Mouse (Mus musculus) midbrain, embryonic 11.5 days (tissue): ENCODE measurements around the gene Tuba1c. TPM values are rescaled to one million over a fixed set of nuclear protein-coding genes. Genes with fewer than 3 reads are reported as not detected.

Source experiments
- ATAC-seq: fragments of 200-750 bp; cut with Nextera tagmentation; 2 replicates; pipeline ENCODE4 v1.8.0; 2017; ENCODE audit warnings: moderate TSS enrichment, moderate library complexity; ENCODE audit not compliant: low FRiP score
- DNase-seq: peaks from one replicate; pipeline ENCODE4 v3.0.0; 2015; ENCODE audit warnings: low spot score; ENCODE audit errors: missing footprints
- H3K27ac ChIP-seq: fragments of 300-500 bp; sonication (generic); 2 replicates; pipeline ENCODE4 v1.5.1; 2014; ENCODE audit warnings: low read depth, low read length
- H3K27me3 ChIP-seq: fragments of 300-500 bp; sonication (generic); 2 replicates; pipeline ENCODE4 v1.6.1; 2014; ENCODE audit warnings: mild to moderate bottlenecking, low read length, moderate library complexity, mixed read lengths; ENCODE audit not compliant: control insufficient read depth, insufficient read depth
- H3K36me3 ChIP-seq: fragments of 300-500 bp; sonication (generic); 2 replicates; pipeline ENCODE4 v1.6.1; 2014; ENCODE audit warnings: mild to moderate bottlenecking, low read length, moderate library complexity, mixed read lengths; ENCODE audit not compliant: control insufficient read depth, insufficient read depth
- H3K4me1 ChIP-seq: fragments of 300-500 bp; sonication (generic); 2 replicates; pipeline ENCODE4 v1.6.1; 2014; ENCODE audit warnings: low read length; ENCODE audit not compliant: control insufficient read depth, insufficient read depth
- H3K4me2 ChIP-seq: fragments of 300-500 bp; sonication (generic); 2 replicates; pipeline ENCODE4 v1.6.1; 2014; ENCODE audit warnings: mild to moderate bottlenecking, moderate library complexity
- H3K4me3 ChIP-seq: fragments of 300-500 bp; sonication (generic); 2 replicates; pipeline ENCODE4 v1.5.1; 2014; ENCODE audit warnings: low read depth, low read length
- H3K9ac ChIP-seq: fragments of 300-500 bp; sonication (generic); 2 replicates; pipeline ENCODE4 v1.6.1; 2014; ENCODE audit warnings: low read length
- H3K9me3 ChIP-seq: fragments of 300-500 bp; sonication (generic); 2 replicates; pipeline ENCODE4 v1.6.1; 2016; ENCODE audit warnings: low read length; ENCODE audit not compliant: control insufficient read depth
- WGBS: fragments of 180-500 bp; shearing (Covaris S2); extraction: QIAGEN DNeasy Blood & Tissue Kit; methylation state at CpG from one replicate; pipeline ENCODE4 v1.1.7; 2014; 5-methylcytosine and 5-hydroxymethylcytosine counted together
- polyA plus RNA-seq: library from polyadenylated mRNA; unstranded; fragments of >200 nt; fragmentation: Nextera tagmentation; extraction: Ambion mirVana; gene quantifications from 2 replicates; pipeline ENCODE4 v1.2.1, GENCODE M21; 2014

Tuba1c gene
- polyA plus RNA-seq, 1 experiment from 2014 or later, result 106 TPM

GRCm38 (mm10) chr15:98993093-98993793, 36.4 kb upstream of the Tuba1c start:
- 6% methylated on average over 35 of the region's 35 CpGs for WGBS
- Histone ChIP-seq H3K9ac (peak overlapping the region; percentile 71), H3K27me3 (no peaks in the 10 kb centered on the region), H3K9me3 (no peaks in the 10 kb centered on the region), H3K36me3 (no peaks in the 10 kb centered on the region; the same call in 1 of the 2 replicates), H3K4me2 (peak overlapping the region; percentile 53), H3K27ac (peak overlapping the region; percentile 67), H3K4me3 (peak overlapping the region; percentile 33), H3K4me1 (peaks cover 52% of the 10 kb centered on the region)
- peak; percentile 100 for DNase-seq
- ATAC-seq, result peak; percentile 80

- no peaks in the 10 kb centered on the region; the same call in 1 of the 2 replicates for H3K36me3 ChIP-seq
- no peaks in the 10 kb centered on the region for H3K27me3 ChIP-seq
- no peak overlapping the region; the same call in 1 of the 2 replicates for H3K9ac ChIP-seq
- peak; percentile 98 for DNase-seq
- 3% methylated on average over 11 of the region's 11 CpGs for WGBS
- no peaks in the 10 kb centered on the region for H3K9me3 ChIP-seq
- H3K4me3 ChIP-seq, result no peak overlapping the region
- peak overlapping the region; percentile 53 for H3K4me2 ChIP-seq
- peak overlapping the region; percentile 67; the same call in 1 of the 2 replicates for H3K27ac ChIP-seq
- H3K4me1 ChIP-seq, result peaks cover 46% of the 10 kb centered on the region
- ATAC-seq, result no peak
These were observed 35.8 kb upstream of the Tuba1c start for GRCm38 (mm10) chr15:98993865-98994264.

GRCm38 (mm10) chr15:98994957-98995520, 34.7 kb upstream of the Tuba1c start:
- peaks cover 35% of the 10 kb centered on the region for H3K4me1 ChIP-seq
- H3K9ac ChIP-seq, result no peak overlapping the region
- H3K36me3 ChIP-seq, result no peaks in the 10 kb centered on the region
- ATAC-seq (no peak), DNase-seq (peak; percentile 79)
- no peaks in the 10 kb centered on the region for H3K27me3 ChIP-seq
- H3K4me2 ChIP-seq, result no peak overlapping the region
- no peak overlapping the region for H3K27ac ChIP-seq
- H3K9me3 ChIP-seq, result no peaks in the 10 kb centered on the region
- 87% methylated on average over 9 of the region's 9 CpGs for WGBS
- H3K4me3 ChIP-seq, result no peak overlapping the region

- H3K9me3 ChIP-seq, result no peaks in the 10 kb centered on the region
- H3K9ac ChIP-seq, result no peak overlapping the region; the same call in 1 of the 2 replicates
- peaks cover 22% of the 10 kb centered on the region for H3K4me1 ChIP-seq
- WGBS, result 81% methylated on average over 7 of the region's 7 CpGs
- DNase-seq, result peak; percentile 81
- no peaks in the 10 kb centered on the region for H3K36me3 ChIP-seq
- H3K4me3 ChIP-seq, result no peak overlapping the region
- ATAC-seq, result no peak
- no peaks in the 10 kb centered on the region for H3K27me3 ChIP-seq
- H3K4me2 ChIP-seq, result no peak overlapping the region
- no peak overlapping the region for H3K27ac ChIP-seq
These were observed 32.9 kb upstream of the Tuba1c start for GRCm38 (mm10) chr15:98996840-98997239.

GRCm38 (mm10) chr15:98997938-98998774, 31.5 kb upstream of the Tuba1c start:
- no peaks in the 10 kb centered on the region for H3K36me3 ChIP-seq
- no peaks in the 10 kb centered on the region for H3K9me3 ChIP-seq
- 59% methylated on average over 13 of the region's 13 CpGs for WGBS
- no peak overlapping the region for H3K4me2 ChIP-seq
- ATAC-seq, result no peak
- H3K27ac ChIP-seq, result no peak overlapping the region; the same call in 1 of the 2 replicates
- H3K9ac ChIP-seq, result no peak overlapping the region
- DNase-seq, result peak; percentile 85
- H3K4me3 ChIP-seq, result no peak overlapping the region
- no peaks in the 10 kb centered on the region for H3K27me3 ChIP-seq
- peaks cover 10% of the 10 kb centered on the region for H3K4me1 ChIP-seq

- H3K4me2 ChIP-seq, result no peak overlapping the region
- H3K9me3 ChIP-seq, result no peaks in the 10 kb centered on the region
- 55% methylated on average over 6 of the region's 6 CpGs for WGBS
- H3K36me3 ChIP-seq, result no peaks in the 10 kb centered on the region
- H3K27me3 ChIP-seq, result no peaks in the 10 kb centered on the region
- ATAC-seq, result no peak
- no peak overlapping the region for H3K27ac ChIP-seq
- H3K4me1 ChIP-seq, result peaks cover 6% of the 10 kb centered on the region; the same call in 1 of the 2 replicates
- DNase-seq, result no peak
- no peak overlapping the region for H3K9ac ChIP-seq
- no peak overlapping the region for H3K4me3 ChIP-seq
These were observed 30.9 kb upstream of the Tuba1c start for GRCm38 (mm10) chr15:98998775-98999157.

GRCm38 (mm10) chr15:99000535-99001283, 29.0 kb upstream of the Tuba1c start:
- H3K4me2 ChIP-seq, result no peak overlapping the region
- H3K9ac ChIP-seq, result no peak overlapping the region
- H3K4me1 ChIP-seq, result peaks cover 6% of the 10 kb centered on the region; the same call in 1 of the 2 replicates
- ATAC-seq (no peak), DNase-seq (peak; percentile 97)
- H3K9me3 ChIP-seq, result no peaks in the 10 kb centered on the region
- WGBS, result 42% methylated on average over 14 of the region's 14 CpGs
- H3K27ac ChIP-seq, result no peak overlapping the region
- no peaks in the 10 kb centered on the region for H3K27me3 ChIP-seq
- H3K36me3 ChIP-seq, result no peaks in the 10 kb centered on the region
- H3K4me3 ChIP-seq, result no peak overlapping the region

GRCm38 (mm10) chr15:99001451-99001931, 28.2 kb upstream of the Tuba1c start:
- H3K4me3 ChIP-seq, result no peak overlapping the region
- peak overlapping the region; percentile 31; the same call in 1 of the 2 replicates for H3K9ac ChIP-seq
- ATAC-seq, result peak; percentile 19; the same call in 1 of the 2 replicates
- WGBS, result 17% methylated on average over 17 of the region's 17 CpGs
- peaks cover 6% of the 10 kb centered on the region; the same call in 1 of the 2 replicates for H3K4me1 ChIP-seq
- H3K27ac ChIP-seq, result no peak overlapping the region
- no peaks in the 10 kb centered on the region for H3K27me3 ChIP-seq
- no peak for DNase-seq
- no peaks in the 10 kb centered on the region for H3K9me3 ChIP-seq
- no peaks in the 10 kb centered on the region for H3K36me3 ChIP-seq
- peak overlapping the region; percentile 30 for H3K4me2 ChIP-seq
